Mouse (Mus musculus) small intestine, adult 2 months (tissue): Measurements from ENCODE around the gene Glrx.

ENCODE experiments used
- CTCF ChIP-seq: fragments of 200-500 bp; IDR thresholded peaks from 2 replicates; pipeline ENCODE4 v1.5.1; 2012; ENCODE audit warnings: low read depth, mild to moderate bottlenecking, control low read depth, inconsistent platforms, low read length, moderate library complexity, mixed read lengths; ENCODE audit not compliant: insufficient replicate concordance, insufficient read length; ENCODE audit errors: extremely low read depth
- POLR2A ChIP-seq: fragments of 200-500 bp; IDR thresholded peaks from 2 replicates; pipeline ENCODE4 v1.6.1; 2012; ENCODE audit warnings: low read depth, mild to moderate bottlenecking, control low read depth, inconsistent platforms, low read length, moderate library complexity

GRCm38 (mm10) chr13:75819898-75820297, 19.8 kb upstream of the Glrx start:
- TF ChIP-seq POLR2A (no peak), CTCF (no peak)
